Mouse (Mus musculus) liver, embryonic 11.5 days (tissue): Measurements from ENCODE around the gene Gbp2b. TPM values are rescaled to one million over a fixed set of nuclear protein-coding genes. Genes with fewer than 3 reads are reported as not detected.
"Not testable (repeated sequence)": the region's sequence is repeated elsewhere in the genome, so short reads cannot be mapped to it uniquely, and the experiment has no call there.

Experiments used
- ATAC-seq: fragments of 200-750 bp; cut with Nextera tagmentation; replicated peaks from 2 replicates; pipeline ENCODE4 v1.8.0; 2017; ENCODE audit warnings: moderate number of reproducible peaks, mild to moderate bottlenecking, moderate TSS enrichment, moderate library complexity; ENCODE audit not compliant: low FRiP score
- DNase-seq: peaks from one replicate; pipeline ENCODE4 v3.0.0-alpha.2; 2017; ENCODE audit warnings: low spot score
- H3K27ac ChIP-seq: fragments of 300-500 bp; sonication (generic); 2 replicates; pipeline ENCODE4 v1.5.1; 2014; ENCODE audit warnings: mild to moderate bottlenecking, low read depth, low read length, control low read depth
- H3K27me3 ChIP-seq: fragments of 300-500 bp; sonication (generic); replicated peaks from 2 replicates; pipeline ENCODE4 v1.6.1; 2014; ENCODE audit warnings: low read length, mixed read lengths; ENCODE audit not compliant: control insufficient read depth, insufficient read depth
- H3K36me3 ChIP-seq: fragments of 300-500 bp; sonication (generic); 2 replicates; pipeline ENCODE4 v1.6.1; 2014; ENCODE audit warnings: mild to moderate bottlenecking, low read length, moderate library complexity, mixed read lengths; ENCODE audit not compliant: control insufficient read depth, insufficient read depth
- H3K4me1 ChIP-seq: fragments of 300-500 bp; sonication (generic); replicated peaks from 2 replicates; pipeline ENCODE4 v1.6.1; 2014; ENCODE audit warnings: low read length, mixed read lengths; ENCODE audit not compliant: control insufficient read depth, insufficient read depth
- H3K4me2 ChIP-seq: fragments of 300-500 bp; sonication (generic); 2 replicates; pipeline ENCODE4 v1.6.1; 2014; ENCODE audit warnings: mild to moderate bottlenecking, control low read depth, moderate library complexity
- H3K4me3 ChIP-seq: fragments of 300-500 bp; sonication (generic); 2 replicates; pipeline ENCODE4 v1.5.1; 2014; ENCODE audit warnings: low read depth, low read length, control low read depth
- H3K9ac ChIP-seq: fragments of 300-500 bp; sonication (generic); 2 replicates; pipeline ENCODE4 v1.6.1; 2014; ENCODE audit warnings: low read depth, low read length, control low read depth
- H3K9me3 ChIP-seq: fragments of 300-500 bp; sonication (generic); 2 replicates; pipeline ENCODE4 v1.6.1; 2016; ENCODE audit warnings: low read length, inconsistent platforms, mixed read lengths; ENCODE audit not compliant: control insufficient read depth
- WGBS: fragments of 180-500 bp; shearing (Covaris S2); extraction: QIAGEN DNeasy Blood & Tissue Kit; methylation state at CpG from one replicate; pipeline ENCODE4 v1.1.7; 2014; 5-methylcytosine and 5-hydroxymethylcytosine counted together
- polyA plus RNA-seq: library from polyadenylated mRNA; unstranded; fragments of >200 nt; fragmentation: Nextera tagmentation; extraction: Ambion mirVana; gene quantifications from 2 replicates; pipeline ENCODE4 v1.2.1, GENCODE M21; 2014

The Gbp2b gene
- polyA plus RNA-seq, 1 experiment from 2014 or later = not detected

DNA sequence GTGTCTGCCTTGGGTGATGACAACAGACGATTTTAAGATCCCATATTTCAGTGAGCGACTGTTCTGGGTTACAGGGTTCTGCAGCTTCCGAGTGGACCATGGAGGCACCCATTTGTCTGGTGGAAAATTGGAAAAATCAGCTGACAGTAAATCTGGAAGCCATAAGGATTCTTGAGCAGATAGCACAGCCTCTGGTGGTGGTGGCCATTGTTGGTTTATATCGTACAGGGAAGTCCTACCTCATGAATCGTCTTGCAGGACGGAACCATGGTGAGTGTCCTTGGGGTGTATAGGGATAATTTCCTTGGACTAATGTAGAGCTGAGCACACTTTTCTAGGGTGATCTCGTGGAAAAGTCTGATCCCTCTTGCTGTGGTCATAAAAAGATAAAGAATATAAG lies 33.0 kb upstream of the Gbp2b start:
- Histone ChIP-seq H3K4me3 (no peak overlapping the region), H3K9ac (no peak overlapping the region), H3K27ac (no peak overlapping the region), H3K36me3 (no peaks in the 10 kb centered on the region), H3K9me3 (no peaks in the 10 kb centered on the region), H3K27me3 (no peaks in the 10 kb centered on the region), H3K4me1 (no peaks in the 10 kb centered on the region), H3K4me2 (no peak overlapping the region)
- ATAC-seq (no peak), DNase-seq (no peak)
- 74% methylated on average over 7 of the region's 7 CpGs for WGBS

DNA sequence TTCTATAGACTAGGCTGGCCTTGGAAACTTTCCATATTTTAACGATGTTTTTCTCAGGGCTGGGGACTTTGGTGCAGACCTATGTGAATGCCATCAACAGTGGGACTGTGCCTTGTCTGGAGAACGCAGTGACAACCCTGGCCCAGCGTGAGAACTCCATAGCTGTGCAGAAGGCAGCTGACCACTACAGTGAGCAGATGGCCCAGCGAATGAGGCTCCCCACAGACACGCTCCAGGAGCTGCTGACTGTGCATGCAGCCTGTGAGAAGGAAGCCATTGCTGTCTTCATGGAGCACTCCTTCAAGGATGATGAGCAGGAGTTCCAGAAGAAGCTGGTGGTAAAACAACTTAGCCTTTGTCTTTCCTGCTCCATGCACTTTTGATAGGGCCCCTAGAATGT lies 27.2 kb upstream of the Gbp2b start:
- not testable (repeated sequence) for DNase-seq, H3K4me3 ChIP-seq, H3K9me3 ChIP-seq, H3K27ac ChIP-seq, H3K9ac ChIP-seq, H3K36me3 ChIP-seq, H3K4me2 ChIP-seq, H3K4me1 ChIP-seq, ATAC-seq, H3K27me3 ChIP-seq
- WGBS = 60% methylated on average over 5 of the region's 5 CpGs

DNA sequence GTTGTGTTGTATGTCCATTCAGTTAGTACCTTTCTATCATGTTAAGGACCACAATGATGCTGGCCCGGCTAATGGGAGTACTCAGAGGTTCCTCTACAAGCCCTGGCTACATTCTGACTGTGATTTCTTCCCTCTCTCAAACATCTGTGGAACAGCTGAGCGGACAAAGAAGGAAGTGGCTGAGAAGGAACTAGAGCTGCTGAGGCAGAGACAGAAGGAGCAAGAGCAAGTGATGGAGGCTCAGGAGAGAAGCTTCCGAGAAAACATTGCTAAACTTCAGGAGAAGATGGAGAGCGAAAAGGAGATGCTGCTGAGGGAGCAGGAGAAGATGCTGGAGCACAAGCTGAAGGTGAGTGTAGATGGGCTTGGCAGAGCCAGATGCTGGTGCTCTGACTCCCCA lies 23.9 kb upstream of the Gbp2b start:
- Histone ChIP-seq H3K27me3 (no peaks in the 10 kb centered on the region), H3K4me2 (no peak overlapping the region), H3K9me3 (no peaks in the 10 kb centered on the region), H3K4me3 (no peak overlapping the region), H3K9ac (no peak overlapping the region), H3K36me3 (no peaks in the 10 kb centered on the region), H3K4me1 (no peaks in the 10 kb centered on the region), H3K27ac (no peak overlapping the region)
- DNase-seq = no peak
- WGBS = 83% methylated on average over 4 of the region's 4 CpGs
- ATAC-seq = no peak

DNA sequence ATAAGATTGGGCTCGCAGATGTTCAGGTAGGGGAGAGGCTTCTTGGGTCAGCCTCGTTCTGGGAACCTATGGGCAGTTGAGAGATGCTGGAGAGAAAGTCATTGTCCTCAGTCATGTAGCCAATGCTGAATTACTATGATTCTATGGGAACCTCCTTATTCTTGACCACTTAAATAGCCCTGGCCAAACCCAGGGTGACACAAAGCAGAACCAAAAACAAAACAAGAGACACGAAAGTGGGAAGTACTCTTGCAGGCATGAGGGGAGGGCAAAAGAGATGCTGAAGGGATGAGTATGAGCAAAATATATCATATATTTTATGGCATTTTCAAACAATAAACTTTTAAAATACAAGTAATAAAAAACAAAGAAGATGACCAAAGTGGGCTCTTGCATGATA lies 17.5 kb upstream of the Gbp2b start:
- no peaks in the 10 kb centered on the region for H3K36me3 ChIP-seq
- DNase-seq = no peak
- 77% methylated on average over 3 of the region's 3 CpGs for WGBS
- no peak overlapping the region for H3K27ac ChIP-seq
- ATAC-seq = no peak
- H3K9ac ChIP-seq = no peak overlapping the region
- no peaks in the 10 kb centered on the region for H3K4me1 ChIP-seq
- no peaks in the 10 kb centered on the region for H3K9me3 ChIP-seq
- no peak overlapping the region for H3K4me2 ChIP-seq
- no peak overlapping the region for H3K4me3 ChIP-seq
- no peaks in the 10 kb centered on the region for H3K27me3 ChIP-seq

DNA sequence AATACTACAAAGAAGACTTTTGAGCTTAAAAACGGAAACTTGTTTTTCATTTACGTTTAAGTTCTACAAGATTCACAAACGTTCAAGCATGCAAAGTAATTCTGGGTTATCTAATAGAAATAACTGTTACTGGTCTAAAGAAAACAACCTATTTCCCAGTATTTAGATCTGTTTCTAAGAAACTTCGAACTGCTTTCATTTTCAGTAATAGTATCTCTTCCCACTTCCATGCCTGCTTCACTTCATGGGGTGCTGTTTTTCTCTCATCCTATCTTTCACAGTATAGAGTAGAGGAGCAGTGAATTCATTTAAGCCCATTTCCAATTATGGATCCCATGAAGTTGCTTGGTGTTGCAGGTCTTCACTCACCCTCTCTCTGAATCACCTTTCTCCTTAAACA lies 16.3 kb upstream of the Gbp2b start:
- H3K27me3 ChIP-seq = no peaks in the 10 kb centered on the region
- H3K9ac ChIP-seq = no peak overlapping the region
- H3K27ac ChIP-seq = no peak overlapping the region
- H3K4me2 ChIP-seq = no peak overlapping the region
- no peak for DNase-seq
- no peaks in the 10 kb centered on the region for H3K9me3 ChIP-seq
- no peak for ATAC-seq
- H3K36me3 ChIP-seq = no peaks in the 10 kb centered on the region
- whole genome bisulfite sequencing = 77% methylated on average over 4 of the region's 4 CpGs
- no peak overlapping the region for H3K4me3 ChIP-seq
- H3K4me1 ChIP-seq = no peaks in the 10 kb centered on the region

DNA sequence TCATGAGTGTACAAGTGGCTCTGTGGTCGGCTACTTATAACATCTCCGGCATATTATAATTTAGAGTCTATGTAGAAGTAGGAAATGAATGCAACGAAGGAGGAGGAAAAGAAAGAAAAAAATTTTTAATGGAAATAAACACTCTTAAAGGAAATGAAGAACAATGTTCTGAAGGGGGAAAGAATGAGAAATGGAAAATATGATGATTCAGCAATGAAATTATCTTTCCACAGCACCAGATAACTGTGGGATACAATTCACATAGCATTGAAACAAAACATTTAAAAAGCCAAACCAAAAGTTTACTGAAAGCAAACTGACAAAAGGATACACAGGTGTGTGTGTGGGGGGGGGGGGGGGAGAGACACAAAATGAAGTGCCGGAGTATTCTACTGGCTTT lies 11.6 kb upstream of the Gbp2b start:
- no peaks in the 10 kb centered on the region for H3K9me3 ChIP-seq
- no peak overlapping the region for H3K4me3 ChIP-seq
- no peaks in the 10 kb centered on the region for H3K36me3 ChIP-seq
- no peak overlapping the region for H3K9ac ChIP-seq
- no peak for DNase-seq
- H3K27me3 ChIP-seq = no peaks in the 10 kb centered on the region
- ATAC-seq = no peak
- H3K4me2 ChIP-seq = no peak overlapping the region
- WGBS = 84% methylated on average over 4 of the region's 4 CpGs
- H3K4me1 ChIP-seq = no peaks in the 10 kb centered on the region
- H3K27ac ChIP-seq = no peak overlapping the region

DNA sequence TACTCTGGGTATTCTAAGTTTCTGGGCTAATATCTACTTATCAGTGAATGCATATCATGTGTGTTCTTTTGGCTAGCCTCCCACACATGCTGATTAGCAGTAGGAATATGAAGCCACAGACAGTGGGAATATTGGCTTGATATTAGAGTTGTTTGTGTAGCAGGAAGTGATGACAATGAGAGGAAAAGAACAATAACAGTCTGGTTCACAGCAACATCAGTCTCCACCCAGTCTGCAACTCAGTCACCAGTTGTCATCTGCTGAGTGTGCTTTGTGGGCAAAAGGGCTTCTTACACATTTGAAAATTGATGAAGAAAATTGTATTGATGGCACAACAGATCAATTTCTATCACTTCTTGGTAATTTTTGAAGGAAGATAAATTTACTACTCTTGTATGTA lies 7.3 kb upstream of the Gbp2b start:
- DNase-seq = no peak
- ATAC-seq = no peak
- no peaks in the 10 kb centered on the region for H3K4me1 ChIP-seq
- no peak overlapping the region for H3K9ac ChIP-seq
- no peak overlapping the region for H3K27ac ChIP-seq
- no peaks in the 10 kb centered on the region for H3K9me3 ChIP-seq
- H3K4me3 ChIP-seq = no peak overlapping the region
- H3K36me3 ChIP-seq = no peaks in the 10 kb centered on the region
- no peaks in the 10 kb centered on the region for H3K27me3 ChIP-seq
- no peak overlapping the region for H3K4me2 ChIP-seq

DNA sequence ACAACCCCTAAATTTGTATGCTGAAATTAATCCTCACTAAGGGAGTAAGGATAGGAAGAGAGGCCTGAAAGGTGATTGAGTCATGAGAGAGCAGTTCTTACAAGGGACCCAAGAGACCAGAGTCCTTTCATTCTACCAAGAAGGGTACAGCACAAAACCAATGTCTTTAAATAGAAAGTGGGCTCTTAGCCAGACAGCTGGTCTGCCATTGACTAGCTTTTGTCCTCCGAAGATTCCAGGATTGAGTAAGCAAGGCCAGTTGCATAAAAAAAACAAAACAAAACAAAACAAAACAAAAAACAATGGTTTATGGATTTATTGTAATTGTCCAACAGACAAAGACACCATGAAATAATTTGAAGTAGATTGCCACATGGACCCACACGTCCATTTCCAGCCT lies 5.8 kb upstream of the Gbp2b start:
- Histone ChIP-seq H3K4me3 (no peak overlapping the region), H3K4me1 (no peaks in the 10 kb centered on the region), H3K9ac (no peak overlapping the region), H3K4me2 (no peak overlapping the region), H3K9me3 (no peaks in the 10 kb centered on the region), H3K27ac (no peak overlapping the region), H3K36me3 (no peaks in the 10 kb centered on the region), H3K27me3 (no peaks in the 10 kb centered on the region)
- no peak for DNase-seq
- 72% methylated on average over 2 of the region's 2 CpGs for WGBS
- no peak for ATAC-seq

DNA sequence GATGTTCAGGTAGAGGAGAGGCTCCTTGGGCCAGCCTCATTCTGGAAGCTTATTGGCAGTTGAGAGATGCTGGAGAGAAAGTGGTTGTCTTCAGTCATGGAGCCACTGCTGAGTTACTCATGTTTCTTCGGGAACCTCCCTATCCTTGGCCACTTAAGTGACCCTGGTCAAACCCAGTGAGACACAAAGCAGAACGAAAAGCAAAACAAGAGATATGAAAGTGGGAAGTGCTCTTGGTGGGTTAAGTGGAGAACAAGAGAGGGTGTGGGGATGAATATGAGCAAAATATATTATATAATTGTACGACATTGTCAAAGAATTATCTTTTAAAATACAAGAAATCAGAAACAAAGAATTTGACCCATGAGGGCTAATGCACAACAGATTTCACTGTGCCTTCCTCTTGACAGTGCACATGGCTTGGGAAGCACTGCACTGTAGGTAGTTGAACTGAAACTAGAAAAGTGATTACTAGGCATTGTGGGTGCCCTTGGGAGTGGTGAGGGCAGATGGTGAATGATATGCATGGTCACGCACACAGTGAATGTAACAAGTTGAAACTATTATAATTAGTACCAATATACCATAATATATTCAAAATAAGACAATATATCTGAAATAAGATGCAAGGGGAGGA lies 4.1 kb upstream of the Gbp2b start:
- Histone ChIP-seq H3K4me2 (no peak overlapping the region), H3K9ac (no peak overlapping the region), H3K27me3 (no peaks in the 10 kb centered on the region), H3K36me3 (no peaks in the 10 kb centered on the region), H3K4me1 (no peaks in the 10 kb centered on the region), H3K9me3 (no peaks in the 10 kb centered on the region), H3K4me3 (no peak overlapping the region), H3K27ac (no peak overlapping the region)
- 77% methylated on average over 4 of the region's 4 CpGs for WGBS
- DNase-seq = no peak
- ATAC-seq = no peak
